Mouse (Mus musculus) lung, adult 2 months (tissue): ENCODE measurements around the gene Gcnt2.

Experiments
- CTCF ChIP-seq: fragments of 200-500 bp; IDR thresholded peaks from 2 replicates; pipeline ENCODE4 v1.5.1; 2011; ENCODE audit warnings: mild to moderate bottlenecking, low read length, control low read depth; ENCODE audit not compliant: insufficient read depth
- POLR2A ChIP-seq: fragments of 200-500 bp; IDR thresholded peaks from 2 replicates; pipeline ENCODE4 v1.6.1; 2011; ENCODE audit warnings: low read depth, mild to moderate bottlenecking, control low read depth, low read length, borderline replicate concordance; ENCODE audit errors: extremely low read depth

DNA sequence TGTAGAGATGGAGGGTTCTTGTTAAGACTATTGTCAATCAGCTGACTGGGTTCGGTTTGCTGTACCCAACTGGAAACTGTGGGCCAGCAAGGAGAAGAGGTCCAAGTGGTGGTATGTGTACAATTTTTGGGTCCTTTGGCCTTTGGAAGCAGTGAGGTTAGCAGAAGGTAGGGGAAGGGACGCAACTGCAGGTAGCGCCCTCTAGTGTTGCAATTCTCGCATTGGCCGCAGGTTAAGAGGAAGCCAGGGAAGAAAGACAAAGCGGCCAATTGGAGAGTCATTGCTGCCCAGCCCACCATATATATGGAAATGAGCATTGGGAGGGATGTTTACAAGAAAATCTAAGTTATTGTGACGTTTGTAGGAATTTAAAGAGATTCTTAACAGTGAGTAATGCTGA lies 118.1 kb downstream of the Gcnt2 start:
- TF ChIP-seq CTCF, result peak; percentile 89
- TF ChIP-seq POLR2A, result no peak
